Mouse (Mus musculus) gastrocnemius, postnatal 36 days (tissue): ENCODE measurements around the gene Hs1bp3. TPM values are rescaled to one million over a fixed set of nuclear protein-coding genes. Genes with fewer than 3 reads are reported as not detected.

Experiments used
- DNase-seq, 2 experiments: peaks; one replicate each; pipeline ENCODE4 v3.0.0; 2022
- intact Hi-C: fragments of 180-260 bp; cut with DNase I; formaldehyde crosslinking; loops from one replicate; pipeline ENCODE4 v1.15.1; 2025
- long read RNA-seq, 2 experiments: library from polyadenylated mRNA; stranded (forward); transcript quantifications; one replicate each; pipeline ENCODE4 v2.0.0; 2021
- total RNA-seq, 2 experiments: library from RNA; stranded (reverse); gene quantifications; 2 replicates each; pipeline ENCODE4 v1.2.3; 2021

The Hs1bp3 gene
- 1 to 10 TPM; 4.3 to 5.3 TPM for total RNA-seq
- long read RNA-seq, experiment 1, partial matches to known transcripts: 0 of 2 reads
- long read RNA-seq, experiment 1, other reads (novel, unspliced or antisense): 1 of 2 reads
- long read RNA-seq, experiment 2, partial matches to known transcripts: 0 of 4 reads
- long read RNA-seq, experiment 2, other reads (novel, unspliced or antisense): 3 of 4 reads

DNA sequence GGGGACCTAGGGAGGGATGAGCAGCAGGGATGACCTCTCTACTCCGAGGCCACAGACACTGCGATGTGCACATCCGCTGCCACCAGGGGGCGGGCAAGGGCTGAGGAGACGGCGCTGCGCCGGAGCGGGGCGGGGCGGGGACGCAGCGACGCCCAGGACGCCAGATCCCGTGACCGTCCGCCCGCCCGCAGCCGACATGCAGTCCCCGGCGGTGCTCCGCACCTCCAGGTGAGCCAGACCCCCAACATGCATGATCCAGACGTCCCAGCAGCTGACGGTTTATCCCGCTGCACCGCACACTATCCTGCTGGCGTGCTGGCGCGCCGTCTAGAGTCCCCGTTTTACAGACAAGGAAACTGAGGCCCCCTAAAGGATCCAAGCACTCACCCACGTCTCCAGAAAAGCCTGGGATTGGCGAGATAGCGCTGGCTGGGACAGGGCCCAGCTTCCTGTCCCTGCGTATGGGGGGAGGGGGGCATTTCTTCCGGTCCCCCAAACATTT, at the start of gene Hs1bp3:
Hs1bp3 (plus strand) TSS at position 163 of the 502 bp plus-strand sequence.
- intact Hi-C loops: loop anchor here (2.0 kb wide), 1 partner anchor 233 kb away; no protein-coding TSS in a partner anchor
- DNase-seq: peak; percentile 75 to 86

DNA sequence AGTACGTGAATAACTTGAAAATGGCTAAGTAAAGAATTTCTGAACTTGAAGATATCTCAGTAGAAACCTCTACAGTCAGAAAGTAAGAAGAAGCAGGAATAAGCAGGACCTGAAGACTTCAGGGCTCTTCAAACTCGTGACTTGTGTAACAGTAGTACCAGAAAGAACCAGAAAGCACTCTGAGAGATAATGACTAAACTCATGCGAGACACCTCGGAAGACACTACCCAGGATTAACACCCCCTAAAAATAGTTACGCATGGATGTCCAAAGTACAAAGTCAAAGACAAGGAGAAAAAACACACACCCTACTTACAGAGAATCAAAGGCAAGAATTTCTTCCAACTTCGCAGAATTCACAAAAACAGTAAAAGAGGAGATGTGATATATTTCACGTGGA, 46.9 kb upstream of the Hs1bp3 start:
- intact Hi-C loops: no loop called here
- no peak for DNase-seq

DNA sequence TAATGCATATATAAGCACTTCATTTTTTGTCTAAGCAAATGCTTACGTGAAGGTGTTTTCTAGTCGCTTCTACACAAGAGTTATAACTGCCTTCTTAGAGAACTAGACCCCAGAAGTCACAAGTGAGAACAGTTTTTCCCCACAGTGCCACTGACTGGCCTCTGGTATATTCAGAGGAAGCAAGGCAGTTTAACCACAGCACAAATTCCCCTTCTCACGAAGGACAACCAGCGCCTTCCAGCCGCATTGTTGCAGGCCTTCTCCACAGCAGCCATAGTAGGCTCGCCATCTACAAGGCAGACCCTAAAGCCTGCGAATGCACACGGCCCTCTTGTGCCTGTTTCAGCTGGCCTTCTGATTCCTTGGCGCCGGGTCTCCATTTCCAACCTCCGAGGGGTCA, 43.6 kb upstream of the Hs1bp3 start:
- intact Hi-C loops: no loop called here
- DNase-seq: no peak

DNA sequence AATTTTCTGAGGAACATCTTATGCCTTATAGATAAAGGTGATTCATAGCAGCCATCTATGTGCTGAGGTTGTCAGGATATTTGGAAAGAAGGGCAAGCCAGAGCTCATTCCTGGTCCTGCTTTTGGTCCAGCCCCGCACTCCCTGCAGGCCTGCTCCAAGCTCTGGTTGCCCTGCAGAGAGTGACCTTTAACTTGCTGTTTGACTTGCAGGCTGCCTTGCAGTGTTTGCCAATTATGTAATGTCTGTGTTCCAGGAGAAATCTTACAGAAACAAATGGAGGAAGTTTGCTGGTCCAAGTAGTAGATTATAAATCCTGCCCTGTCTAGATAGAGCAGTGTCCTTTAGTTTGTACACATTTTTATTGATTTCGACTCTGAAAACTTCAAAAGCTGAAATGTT, 41.8 kb upstream of the Hs1bp3 start:
- intact Hi-C loops: no loop called here
- no peak for DNase-seq

DNA sequence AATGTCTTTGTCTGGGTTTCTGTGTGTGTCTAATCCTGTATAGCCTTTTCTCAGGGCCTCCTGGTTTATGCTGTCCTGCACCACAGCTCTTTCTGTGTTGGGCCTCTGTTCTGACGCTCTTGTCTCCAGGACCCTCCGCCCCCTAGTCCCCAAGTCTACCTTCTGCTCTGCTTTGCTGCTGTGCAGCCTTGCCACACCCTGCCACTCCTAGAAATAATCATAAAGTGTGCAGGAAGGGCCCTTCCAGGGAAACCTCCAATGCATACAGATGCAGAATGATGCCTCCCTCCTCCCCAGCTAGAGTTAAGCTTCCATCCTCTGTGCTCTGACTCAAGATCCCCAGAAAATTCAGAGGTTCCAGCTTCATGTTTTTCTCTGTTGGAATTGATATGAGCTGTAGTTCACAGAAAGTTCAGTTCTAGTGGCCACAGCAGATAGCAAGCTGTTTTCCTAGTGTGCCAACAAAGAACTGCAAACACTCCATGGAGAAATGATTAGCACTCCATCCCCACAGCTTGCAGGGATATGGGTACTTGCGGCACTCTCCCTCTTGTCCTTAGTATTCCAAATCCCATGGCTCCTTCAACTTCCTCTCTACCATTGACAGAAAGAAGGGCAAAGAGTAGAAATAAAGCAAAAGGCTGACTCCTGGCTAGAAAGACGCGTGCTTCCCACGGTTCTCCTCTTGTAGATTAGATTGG, 39.6 kb upstream of the Hs1bp3 start:
- DNase-seq: no peak
- intact Hi-C loops: no loop called here

DNA sequence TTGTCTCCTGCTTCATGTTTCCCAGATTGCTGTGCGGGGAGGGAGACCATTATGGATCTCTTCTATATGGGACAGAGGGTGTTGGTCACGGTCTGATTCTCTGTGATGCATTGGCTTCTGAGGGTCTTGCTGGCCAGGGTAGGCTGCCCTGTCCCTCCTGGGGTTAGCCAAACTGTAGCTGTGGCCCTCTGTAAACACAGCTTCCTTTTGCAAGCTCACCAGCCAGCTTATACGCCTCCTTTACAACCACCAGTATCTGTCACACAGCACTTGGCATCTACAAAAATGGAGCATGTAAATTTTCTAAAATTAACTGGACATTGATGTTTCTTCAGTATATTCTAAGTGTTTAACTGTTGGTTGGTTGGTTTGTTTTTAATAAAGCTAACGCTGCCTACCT, 37.8 kb upstream of the Hs1bp3 start:
- intact Hi-C loops: no loop called here
- no peak for DNase-seq

DNA sequence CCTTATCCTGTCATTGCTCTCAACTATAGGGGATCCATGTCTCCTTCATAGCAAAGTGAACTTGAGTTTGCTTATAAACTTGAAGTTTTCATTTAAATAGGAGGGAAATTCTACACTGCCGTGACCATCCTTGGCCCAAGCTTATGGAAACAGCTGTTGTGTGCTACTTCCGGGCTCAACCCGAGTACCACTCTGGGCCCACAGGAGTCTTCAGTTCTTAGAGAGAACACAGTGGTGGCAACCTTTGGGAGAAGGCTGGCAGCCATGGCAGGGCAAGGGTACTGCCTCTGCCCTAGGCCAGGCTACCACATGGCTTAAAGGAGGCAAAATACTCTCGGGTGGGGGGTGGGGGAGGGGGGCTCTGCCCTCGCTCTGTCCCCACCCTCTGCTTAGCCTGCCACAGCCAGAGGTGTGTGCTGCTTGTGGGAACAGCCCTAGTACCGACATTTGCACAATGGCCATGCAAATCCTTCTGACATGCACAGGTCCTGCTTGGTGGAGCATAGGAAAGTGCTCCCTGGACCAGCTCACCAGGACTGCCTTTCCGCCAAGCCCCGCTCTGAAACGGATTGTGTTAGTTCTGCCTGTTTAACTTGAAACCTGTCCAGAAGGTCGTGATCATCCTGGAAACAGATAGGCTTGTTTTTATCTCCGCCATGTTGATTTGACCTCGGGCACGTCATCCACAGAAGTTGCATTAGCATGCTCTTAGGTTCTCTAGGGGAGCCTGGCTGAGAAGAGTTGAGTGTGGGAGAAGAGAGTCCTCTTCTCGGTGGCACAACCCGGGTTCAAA, 31.8 kb upstream of the Hs1bp3 start:
- intact Hi-C loops: no loop called here
- DNase-seq: no peak

DNA sequence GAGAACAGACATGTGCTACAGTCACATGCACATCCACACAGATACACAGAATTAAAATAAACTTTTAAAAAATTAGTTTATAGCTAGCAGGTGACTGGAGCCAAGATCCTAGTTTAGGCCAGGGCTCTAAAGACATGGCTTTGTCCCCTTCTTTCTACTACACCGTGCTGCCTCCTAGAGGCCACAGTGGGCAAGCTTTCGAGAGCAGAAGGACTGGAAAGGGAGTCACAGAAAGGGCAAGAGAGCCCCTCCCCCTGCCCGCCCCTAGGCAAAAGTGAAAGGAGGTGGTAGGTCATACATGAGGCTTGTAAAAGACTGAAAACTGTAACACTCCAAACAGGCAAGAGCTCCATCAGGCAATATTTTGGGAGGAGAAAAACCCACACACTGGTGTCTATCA, 25.3 kb upstream of the Hs1bp3 start:
- intact Hi-C loops: no loop called here
- no peak for DNase-seq

DNA sequence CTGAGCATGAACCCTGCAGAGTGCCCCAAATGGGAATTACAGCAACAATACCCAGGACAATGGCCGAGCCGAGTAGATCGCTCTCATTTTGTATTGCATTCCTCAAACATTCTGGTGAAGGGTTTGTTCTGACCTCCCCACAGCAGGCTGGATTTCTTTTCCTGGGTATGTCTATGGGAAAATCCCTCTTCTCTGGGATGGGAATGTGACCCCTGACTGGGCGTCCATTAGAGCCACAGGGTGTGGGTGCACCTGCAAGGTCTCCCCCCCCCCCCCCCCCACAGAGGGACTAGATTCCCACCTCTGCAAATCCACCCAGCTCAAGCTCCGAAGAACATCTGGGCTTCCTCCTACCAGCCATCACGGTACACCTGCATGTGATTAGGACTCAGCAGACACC, 24.1 kb upstream of the Hs1bp3 start:
- intact Hi-C loops: no loop called here
- DNase-seq: no peak

DNA sequence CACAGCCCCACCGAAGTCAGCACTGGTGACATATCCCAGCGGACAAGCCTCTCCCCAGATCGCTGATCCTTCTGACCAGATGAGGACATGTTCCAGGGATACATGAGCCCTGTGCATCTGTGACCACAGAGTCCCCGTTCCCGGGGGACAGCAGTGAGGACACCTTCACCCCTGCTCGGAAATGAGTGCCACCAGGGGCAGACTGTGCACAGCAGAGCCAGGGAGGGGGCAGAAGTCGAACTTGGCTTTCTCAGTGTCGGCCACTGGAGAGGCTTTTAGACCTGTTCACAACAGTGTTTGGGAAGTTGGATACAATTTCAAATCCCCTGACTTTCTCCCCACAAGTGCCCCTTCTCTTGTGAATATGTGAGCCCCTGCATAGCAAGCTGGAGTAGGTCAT, 23.7 kb upstream of the Hs1bp3 start:
- intact Hi-C loops: no loop called here
- DNase-seq: no peak

DNA sequence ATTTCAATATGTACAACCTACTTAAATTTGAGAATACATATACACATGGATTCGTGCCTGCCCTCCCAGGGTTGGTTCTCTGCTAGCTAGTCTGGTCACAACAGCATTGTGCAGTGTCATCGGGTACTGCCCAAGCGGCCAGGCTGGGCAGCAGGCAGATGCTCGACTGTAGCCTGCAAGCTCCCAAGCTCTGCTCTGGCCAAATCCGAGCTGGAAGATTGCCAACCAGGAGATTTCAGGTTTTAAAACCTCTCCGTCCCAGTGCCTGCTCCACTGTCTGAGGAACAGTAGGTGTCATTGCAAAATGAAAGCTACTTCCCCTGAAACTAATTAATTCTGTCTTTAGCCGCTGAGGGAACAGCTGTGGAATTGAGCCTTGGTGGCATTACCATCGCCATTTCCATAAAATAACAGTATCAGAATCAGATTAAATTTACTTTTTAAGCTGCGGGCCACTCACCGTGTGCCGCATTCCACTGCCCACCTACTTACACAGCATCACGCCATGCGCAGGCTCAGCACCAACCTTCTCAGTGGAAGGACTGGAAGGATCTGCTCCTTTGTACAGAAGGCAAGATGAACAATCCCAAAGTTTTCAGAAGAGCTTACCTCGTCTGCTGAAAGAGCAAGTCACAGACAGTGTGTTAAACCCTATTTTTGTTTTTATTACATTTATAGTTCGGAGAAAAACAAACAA, 21.9 kb upstream of the Hs1bp3 start:
- no peak for DNase-seq
- intact Hi-C loops: no loop called here

DNA sequence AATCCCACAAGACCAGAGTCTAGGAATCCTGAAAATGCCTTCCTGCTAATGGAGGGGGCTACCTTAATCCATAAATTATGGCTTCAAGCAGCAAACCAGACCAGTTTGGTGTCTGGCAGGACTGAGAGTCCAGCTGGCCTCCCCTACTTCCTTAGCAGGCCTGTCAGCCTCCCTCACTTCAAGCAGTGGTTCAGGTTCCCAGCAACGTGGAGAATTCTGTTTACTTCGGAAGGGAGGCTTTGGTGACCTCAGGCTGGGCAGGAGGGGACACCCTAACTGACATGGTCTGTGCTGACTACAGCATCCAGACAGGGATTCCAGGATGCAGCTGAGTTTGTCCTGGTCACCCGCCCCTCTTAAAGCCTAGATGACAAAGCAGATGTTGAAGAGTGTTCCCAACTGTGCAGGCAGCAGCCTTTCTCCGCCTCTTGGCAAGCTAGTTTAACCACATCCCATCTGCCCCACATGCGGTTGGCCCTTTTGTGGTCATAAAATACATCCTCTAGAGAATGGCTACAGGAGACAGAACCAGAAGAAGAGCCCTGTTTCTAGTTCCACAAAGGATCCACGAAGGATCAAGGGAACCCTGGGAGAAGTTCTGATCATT, 17.8 kb upstream of the Hs1bp3 start:
- no peak for DNase-seq
- intact Hi-C loops: no loop called here

DNA sequence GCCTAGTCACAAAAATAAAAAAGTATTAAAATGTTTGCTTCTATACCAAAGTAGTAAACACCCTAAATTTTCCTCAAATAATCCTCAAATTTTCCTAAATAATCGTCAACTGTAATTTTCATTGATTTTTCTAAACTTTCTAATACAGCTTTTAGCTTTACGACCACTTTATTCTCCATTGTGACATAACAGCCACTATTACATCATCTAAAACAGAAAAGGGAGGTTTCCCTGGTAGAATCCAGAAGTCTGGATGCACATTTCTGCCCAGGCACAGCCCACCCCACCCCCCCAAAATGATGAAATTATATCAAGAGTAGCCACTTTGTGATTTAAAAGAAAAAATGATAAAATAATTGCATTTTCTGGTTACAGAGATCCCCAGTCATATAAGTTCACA, 17.1 kb upstream of the Hs1bp3 start:
- intact Hi-C loops: no loop called here
- no peak for DNase-seq

DNA sequence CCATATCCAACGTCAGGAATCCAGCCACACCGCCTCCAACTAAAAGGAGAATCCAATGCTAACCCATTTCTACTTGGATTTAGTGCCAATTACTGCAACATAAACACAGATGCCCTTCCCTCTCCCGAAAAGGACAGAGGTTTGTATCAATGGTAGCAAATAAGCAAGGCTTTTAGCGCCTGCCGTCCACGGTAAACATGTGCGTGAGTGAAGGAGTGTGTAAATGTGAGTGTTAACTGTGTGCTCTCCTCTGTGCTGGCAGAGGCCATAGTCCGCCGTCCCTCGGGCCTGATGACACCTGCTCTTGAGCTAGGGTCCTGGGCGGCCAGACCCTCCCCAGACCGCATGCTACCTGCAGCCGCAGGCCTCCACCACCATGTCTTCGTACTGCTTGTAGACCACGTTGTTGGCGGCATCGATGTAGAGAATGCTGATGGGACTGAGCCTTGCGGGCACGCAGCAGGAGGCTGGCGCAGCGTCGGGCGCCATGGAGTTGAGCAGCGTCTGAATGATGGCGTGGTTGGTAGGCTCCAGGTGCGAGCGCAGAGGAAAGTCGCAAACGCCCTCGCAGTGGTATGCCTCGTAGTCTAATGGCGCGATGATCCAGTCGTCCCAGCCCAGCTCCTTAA, 15.5 kb upstream of the Hs1bp3 start:
- no peak for DNase-seq

DNA sequence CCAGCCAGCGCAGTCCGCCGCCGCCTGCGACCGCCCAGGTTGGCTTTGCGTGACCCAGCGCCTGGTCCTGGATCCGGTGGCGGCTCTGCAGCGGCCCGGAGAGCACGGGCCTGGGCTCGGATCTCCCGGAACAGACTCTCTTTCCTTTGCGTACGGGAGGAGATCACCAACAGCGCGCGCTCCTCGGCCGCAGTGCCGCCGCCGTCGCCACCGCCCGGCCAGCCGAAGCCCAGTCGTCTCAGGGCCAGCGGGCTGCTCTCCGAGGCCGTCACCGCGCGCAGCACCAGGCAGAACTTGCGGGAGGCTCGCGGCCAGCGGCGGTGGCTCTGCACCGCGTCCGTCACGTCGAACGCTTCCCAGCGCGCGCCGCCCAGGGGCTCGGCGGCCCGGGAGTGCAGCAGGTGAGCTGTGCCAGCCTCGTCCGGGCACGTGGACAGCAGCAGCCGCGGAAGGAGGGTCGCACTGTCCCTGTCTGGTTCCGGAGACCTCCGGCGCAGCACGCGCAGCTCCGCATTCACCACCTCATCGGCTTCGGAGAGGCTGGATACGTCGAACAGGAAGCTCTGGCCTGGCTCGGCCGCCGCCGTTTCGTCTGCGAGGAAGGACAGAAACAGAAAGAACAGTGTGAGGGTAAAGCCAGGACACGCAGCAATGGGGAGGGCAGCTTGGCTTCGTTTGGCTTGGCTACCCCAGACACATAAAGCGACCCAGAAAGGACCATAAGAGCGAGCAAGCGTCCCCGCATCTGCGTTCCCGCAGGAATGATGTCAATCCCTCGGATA, 14.7 kb upstream of the Hs1bp3 start:
- intact Hi-C loops: no loop called here
- DNase-seq: no peak

More for the DNA sequence above, 15.5 kb upstream of the Hs1bp3 start:
- intact Hi-C loops: no loop called here

DNA sequence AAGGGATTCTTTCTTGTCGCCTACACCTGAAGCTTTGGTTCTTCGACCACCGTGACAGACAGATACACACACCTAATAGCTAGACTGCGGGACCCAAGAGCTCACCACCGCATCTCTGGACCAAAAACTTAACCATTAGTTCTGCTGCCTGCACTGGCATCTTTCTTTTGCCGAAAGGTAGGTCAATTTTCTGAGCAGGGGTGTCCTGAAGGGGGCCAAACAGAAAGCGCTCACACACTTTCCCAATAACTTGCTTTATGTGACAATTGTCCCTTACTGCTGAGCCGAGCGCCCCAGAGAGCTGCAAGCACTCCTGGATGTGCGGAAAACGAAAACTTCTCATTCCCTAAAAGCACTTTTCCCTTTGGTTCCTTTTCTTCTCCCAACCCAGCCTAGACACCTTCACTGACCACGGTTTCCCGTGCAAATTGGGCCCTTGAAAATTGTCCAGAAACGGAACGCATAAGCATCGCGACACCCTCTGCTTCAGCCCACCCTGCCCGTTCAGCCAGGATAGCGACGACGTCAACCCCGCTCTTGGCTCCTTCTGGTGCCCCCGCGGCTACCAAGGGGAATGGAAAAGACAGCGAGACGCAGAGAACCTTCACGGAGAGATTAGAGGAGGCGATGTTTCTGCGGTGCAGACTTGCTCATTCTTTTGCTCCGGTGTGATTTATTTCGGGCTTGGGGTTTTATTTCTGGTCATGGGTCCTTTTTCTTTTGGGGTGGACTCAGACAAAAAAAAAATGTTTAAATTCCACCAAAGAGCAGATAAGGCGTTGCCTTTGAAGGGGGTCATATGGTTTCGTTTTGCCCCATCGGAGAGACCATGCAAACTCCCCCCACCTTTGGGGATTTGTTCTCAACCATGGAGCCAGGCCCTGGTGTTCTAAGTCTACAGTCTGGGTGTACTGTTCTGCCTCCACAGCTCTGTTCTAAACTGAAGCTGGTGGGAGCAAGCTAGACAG, 13.8 kb upstream of the Hs1bp3 start:
- intact Hi-C loops: no loop called here
- DNase-seq: no peak

DNA sequence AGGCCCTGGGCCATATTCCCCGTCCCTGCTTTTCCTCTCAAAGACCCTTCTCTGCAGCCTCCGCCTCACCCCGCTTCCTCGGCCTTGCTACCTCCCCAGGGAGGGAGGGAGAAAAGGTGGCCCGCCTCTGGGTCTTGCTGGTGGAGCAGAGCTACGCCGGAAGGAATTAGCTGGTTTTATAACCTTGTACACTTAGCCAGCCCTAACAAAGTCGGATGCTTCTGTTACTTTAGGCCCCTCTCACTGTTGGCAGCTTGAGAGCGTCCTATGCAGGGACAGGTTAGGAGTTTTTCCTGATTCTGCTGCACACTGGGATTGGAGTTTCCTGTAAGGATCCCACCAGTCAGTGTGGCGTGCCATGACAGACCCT, 13.1 kb upstream of the Hs1bp3 start:
- intact Hi-C loops: no loop called here
- DNase-seq: no peak

DNA sequence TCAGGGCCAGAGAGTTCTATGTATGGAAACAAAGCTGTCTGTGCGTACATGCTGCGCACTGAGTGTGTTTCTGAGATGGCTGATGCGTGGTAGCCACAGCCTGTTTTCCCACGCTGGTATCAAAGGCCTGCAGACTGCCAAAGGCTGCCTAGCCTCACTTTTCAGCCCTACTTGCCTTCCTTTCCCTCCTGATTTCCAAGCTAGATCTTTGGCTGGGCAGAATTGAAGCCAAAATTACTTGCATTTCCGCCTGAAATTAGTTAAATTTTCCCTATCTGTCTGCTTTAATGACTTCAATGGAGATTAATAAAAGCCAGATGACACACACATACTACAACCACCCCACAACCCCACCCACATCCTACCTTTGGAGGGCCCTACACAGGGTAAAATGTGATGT, 12.7 kb upstream of the Hs1bp3 start:
- intact Hi-C loops: no loop called here
- no peak for DNase-seq
